Mouse (Mus musculus): ENCODE results near the gene Mtch1. TPM values are rescaled to one million over a fixed set of nuclear protein-coding genes. Genes with fewer than 3 reads are reported as not detected.

Gene Mtch1
- polyA plus RNA-seq, 1 experiment = 741 TPM

DNA sequence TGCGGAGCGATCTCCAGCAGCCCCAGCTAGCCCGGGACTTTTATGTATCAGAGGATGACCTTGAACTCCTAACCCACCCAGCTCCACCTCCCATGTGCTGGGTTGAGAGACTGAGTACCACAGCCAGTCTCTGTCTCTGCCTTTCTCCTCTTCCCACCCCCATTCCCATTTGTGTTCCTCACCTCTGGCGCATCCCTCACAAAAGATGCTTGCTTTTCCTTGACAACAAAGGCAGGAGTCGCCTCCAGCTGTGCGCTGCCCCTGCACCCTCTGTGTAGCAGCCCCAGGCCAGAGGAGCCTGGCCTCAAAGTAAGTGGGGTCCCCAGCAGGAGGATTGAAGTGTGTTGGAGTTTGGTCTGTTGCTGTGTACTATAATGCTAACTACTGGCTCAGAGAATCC lies 38.0 kb upstream of the Mtch1 start:
- no peak overlapping the region for H3ac ChIP-seq (ENCODE audit: control insufficient read depth, insufficient read length)
- H3K4me2 ChIP-seq (ENCODE audit: low read depth) = no peak overlapping the region
- no peaks in the 10 kb centered on the region for H3K79me2 ChIP-seq (ENCODE audit: control insufficient read depth, insufficient read depth)
- H3K36me3 ChIP-seq (ENCODE audit: control insufficient read depth, insufficient read depth) = no peaks in the 10 kb centered on the region
- H3K27me3 ChIP-seq (ENCODE audit: control insufficient read depth, insufficient read depth, insufficient read length) = no peaks in the 10 kb centered on the region
- no peak for TF ChIP-seq USF1 (IDR thresholded peaks at IDR 0.05; ENCODE audit: low read depth)
- H3K4me3 ChIP-seq = no peak overlapping the region

GRCm38 (mm10) chr17:29384850-29385438 lies 37.2 kb upstream of the Mtch1 start:
- H3K36me3 ChIP-seq (ENCODE audit: control insufficient read depth, insufficient read depth) = no peaks in the 10 kb centered on the region
- no peak overlapping the region for H3K4me2 ChIP-seq (ENCODE audit: low read depth)
- no peak overlapping the region for H3K4me3 ChIP-seq
- no peak overlapping the region for H3ac ChIP-seq (ENCODE audit: control insufficient read depth, insufficient read length)
- no peaks in the 10 kb centered on the region for H3K79me2 ChIP-seq (ENCODE audit: control insufficient read depth, insufficient read depth)
- H3K27me3 ChIP-seq (ENCODE audit: control insufficient read depth, insufficient read depth, insufficient read length) = no peaks in the 10 kb centered on the region
- TF ChIP-seq TCF3 (IDR thresholded peaks at IDR 0.05; ENCODE audit: insufficient read length, low read depth) (no peak), REST (IDR thresholded peaks at IDR 0.05; ENCODE audit: insufficient read depth, insufficient read length) (no peak), USF1 (IDR thresholded peaks at IDR 0.05; ENCODE audit: low read depth) (no peak), E2F4 (IDR thresholded peaks at IDR 0.05; ENCODE audit: insufficient read depth) (no peak), CEBPB (IDR thresholded peaks at IDR 0.05; ENCODE audit: insufficient read depth, poor library complexity, severe bottlenecking) (no peak), MYOG (IDR thresholded peaks at IDR 0.05; ENCODE audit: control insufficient read depth in 1 of 3, insufficient read depth in 1 of 3, insufficient read length in 2 of 3, low read depth in 2 of 3) (no peak), MAX (IDR thresholded peaks at IDR 0.05; ENCODE audit: low read depth) (no peak), POLR2AphosphoS2 (IDR thresholded peaks at IDR 0.05; ENCODE audit: insufficient read length, low read depth) (no peak), TCF12 (IDR thresholded peaks at IDR 0.05; ENCODE audit: insufficient read depth, poor library complexity, severe bottlenecking) (no peak), POLR2A (IDR thresholded peaks at IDR 0.05; ENCODE audit: insufficient read length, low read depth) (no peak), MYOD1 (IDR thresholded peaks at IDR 0.05; ENCODE audit: control insufficient read depth in 1 of 3, insufficient read length in 2 of 3, low read depth in 2 of 3) (no peak), SRF (IDR thresholded peaks at IDR 0.05; ENCODE audit: control insufficient read depth, insufficient read length, low read depth) (no peak)

DNA sequence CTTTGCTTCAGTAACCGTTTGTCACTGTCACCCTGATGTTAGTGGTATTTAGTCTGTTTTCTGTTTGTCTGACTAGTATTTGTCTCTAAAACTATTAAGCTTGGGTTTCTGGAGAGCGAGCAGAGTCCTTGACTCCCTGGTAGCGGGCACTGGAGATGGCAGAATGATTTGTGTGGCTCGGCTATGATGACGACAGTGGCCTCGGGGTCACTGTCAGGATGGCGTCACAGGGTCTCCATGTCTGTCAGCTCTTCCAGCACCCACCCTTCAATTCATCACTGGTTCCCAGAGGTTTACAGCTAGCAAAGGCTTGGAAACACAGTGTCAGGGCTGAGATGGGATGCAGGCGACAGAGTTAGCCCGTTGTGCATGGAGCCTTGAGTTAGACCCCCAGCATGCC lies 36.2 kb upstream of the Mtch1 start:
- Histone ChIP-seq H3K79me2 (ENCODE audit: control insufficient read depth, insufficient read depth) (no peaks in the 10 kb centered on the region), H3K36me3 (ENCODE audit: control insufficient read depth, insufficient read depth) (no peaks in the 10 kb centered on the region), H3K27me3 (ENCODE audit: control insufficient read depth, insufficient read depth, insufficient read length) (no peaks in the 10 kb centered on the region), H3ac (ENCODE audit: control insufficient read depth, insufficient read length) (no peak overlapping the region), H3K4me2 (ENCODE audit: low read depth) (no peak overlapping the region), H3K4me3 (no peak overlapping the region)
- TF ChIP-seq TCF12 (IDR thresholded peaks at IDR 0.05; ENCODE audit: insufficient read depth, poor library complexity, severe bottlenecking) (no peak), SRF (IDR thresholded peaks at IDR 0.05; ENCODE audit: control insufficient read depth, insufficient read length, low read depth) (no peak), POLR2AphosphoS2 (IDR thresholded peaks at IDR 0.05; ENCODE audit: insufficient read length, low read depth) (no peak), TCF3 (IDR thresholded peaks at IDR 0.05; ENCODE audit: insufficient read length, low read depth) (no peak), MYOD1 (IDR thresholded peaks at IDR 0.05; ENCODE audit: control insufficient read depth in 1 of 3, insufficient read length in 2 of 3, low read depth in 2 of 3) (no peak), CEBPB (IDR thresholded peaks at IDR 0.05; ENCODE audit: insufficient read depth, poor library complexity, severe bottlenecking) (no peak), POLR2A (IDR thresholded peaks at IDR 0.05; ENCODE audit: insufficient read length, low read depth) (no peak), REST (IDR thresholded peaks at IDR 0.05; ENCODE audit: insufficient read depth, insufficient read length) (no peak), MYOG (IDR thresholded peaks at IDR 0.05; ENCODE audit: control insufficient read depth in 1 of 3, insufficient read depth in 1 of 3, insufficient read length in 2 of 3, low read depth in 2 of 3) (no peak), E2F4 (IDR thresholded peaks at IDR 0.05; ENCODE audit: insufficient read depth) (no peak), MAX (IDR thresholded peaks at IDR 0.05; ENCODE audit: low read depth) (no peak), USF1 (IDR thresholded peaks at IDR 0.05; ENCODE audit: low read depth) (no peak)

GRCm38 (mm10) chr17:29382417-29382816 lies 34.7 kb upstream of the Mtch1 start:
- no peaks in the 10 kb centered on the region for H3K36me3 ChIP-seq (ENCODE audit: control insufficient read depth, insufficient read depth)
- no peak overlapping the region for H3K4me2 ChIP-seq (ENCODE audit: low read depth)
- no peak overlapping the region for H3ac ChIP-seq (ENCODE audit: control insufficient read depth, insufficient read length)
- no peaks in the 10 kb centered on the region for H3K27me3 ChIP-seq (ENCODE audit: control insufficient read depth, insufficient read depth, insufficient read length)
- no peaks in the 10 kb centered on the region for H3K79me2 ChIP-seq (ENCODE audit: control insufficient read depth, insufficient read depth)
- TF ChIP-seq CEBPB (IDR thresholded peaks at IDR 0.05; ENCODE audit: insufficient read depth, poor library complexity, severe bottlenecking) = no peak
- TF ChIP-seq MYOD1 (IDR thresholded peaks at IDR 0.05; ENCODE audit: control insufficient read depth in 1 of 3, insufficient read length in 2 of 3, low read depth in 2 of 3) = no peak
- TF ChIP-seq POLR2AphosphoS2 (IDR thresholded peaks at IDR 0.05; ENCODE audit: insufficient read length, low read depth) = no peak
- TF ChIP-seq REST (IDR thresholded peaks at IDR 0.05; ENCODE audit: insufficient read depth, insufficient read length) = no peak
- TF ChIP-seq SRF (IDR thresholded peaks at IDR 0.05; ENCODE audit: control insufficient read depth, insufficient read length, low read depth) = no peak
- TF ChIP-seq MAX (IDR thresholded peaks at IDR 0.05; ENCODE audit: low read depth) = no peak
- no peak for TF ChIP-seq E2F4 (IDR thresholded peaks at IDR 0.05; ENCODE audit: insufficient read depth)
- no peak for TF ChIP-seq POLR2A (IDR thresholded peaks at IDR 0.05; ENCODE audit: insufficient read length, low read depth)
- no peak for TF ChIP-seq TCF12 (IDR thresholded peaks at IDR 0.05; ENCODE audit: insufficient read depth, poor library complexity, severe bottlenecking)
- no peak overlapping the region for H3K4me3 ChIP-seq

GRCm38 (mm10) chr17:29381472-29381871 lies 33.7 kb upstream of the Mtch1 start:
- H3K4me2 ChIP-seq (ENCODE audit: low read depth) = no peak overlapping the region
- H3K4me3 ChIP-seq = no peak overlapping the region
- H3K79me2 ChIP-seq (ENCODE audit: control insufficient read depth, insufficient read depth) = no peaks in the 10 kb centered on the region
- TF ChIP-seq CEBPB (IDR thresholded peaks at IDR 0.05; ENCODE audit: insufficient read depth, poor library complexity, severe bottlenecking) (no peak), E2F4 (IDR thresholded peaks at IDR 0.05; ENCODE audit: insufficient read depth) (no peak), SRF (IDR thresholded peaks at IDR 0.05; ENCODE audit: control insufficient read depth, insufficient read length, low read depth) (no peak), USF1 (IDR thresholded peaks at IDR 0.05; ENCODE audit: low read depth) (no peak), POLR2A (IDR thresholded peaks at IDR 0.05; ENCODE audit: insufficient read length, low read depth) (no peak), MYOD1 (IDR thresholded peaks at IDR 0.05; ENCODE audit: control insufficient read depth in 1 of 3, insufficient read length in 2 of 3, low read depth in 2 of 3) (no peak), TCF12 (IDR thresholded peaks at IDR 0.05; ENCODE audit: insufficient read depth, poor library complexity, severe bottlenecking) (no peak), MAX (IDR thresholded peaks at IDR 0.05; ENCODE audit: low read depth) (no peak), MYOG (IDR thresholded peaks at IDR 0.05; ENCODE audit: control insufficient read depth in 1 of 3, insufficient read depth in 1 of 3, insufficient read length in 2 of 3, low read depth in 2 of 3) (no peak), POLR2AphosphoS2 (IDR thresholded peaks at IDR 0.05; ENCODE audit: insufficient read length, low read depth) (no peak), TCF3 (IDR thresholded peaks at IDR 0.05; ENCODE audit: insufficient read length, low read depth) (no peak), REST (IDR thresholded peaks at IDR 0.05; ENCODE audit: insufficient read depth, insufficient read length) (no peak)
- H3K36me3 ChIP-seq (ENCODE audit: control insufficient read depth, insufficient read depth) = no peaks in the 10 kb centered on the region
- no peak overlapping the region for H3ac ChIP-seq (ENCODE audit: control insufficient read depth, insufficient read length)
- no peaks in the 10 kb centered on the region for H3K27me3 ChIP-seq (ENCODE audit: control insufficient read depth, insufficient read depth, insufficient read length)

Measured in myocyte (in vitro differentiated cells).